Mouse (Mus musculus) C2C12 (cell line): ENCODE measurements around the gene Wasl. TPM values are rescaled to one million over a fixed set of nuclear protein-coding genes. Genes with fewer than 3 reads are reported as not detected.
A peak's percentile ranks its signal among the peaks of the same experiment; 100 is the strongest.

Experiments used
- H3K27me3 ChIP-seq: one replicate; pipeline ENCODE4 v1.6.1; 2011; ENCODE audit not compliant: control insufficient read depth, insufficient read depth, insufficient read length
- H3K36me3 ChIP-seq: one replicate; pipeline ENCODE4 v1.6.1; 2011; ENCODE audit not compliant: control insufficient read depth, insufficient read depth
- H3K4me3 ChIP-seq: one replicate; pipeline ENCODE4 v1.5.1; 2011; ENCODE audit warnings: mild to moderate bottlenecking, control low read depth; ENCODE audit not compliant: poor library complexity, insufficient read depth, severe bottlenecking
- H3K79me2 ChIP-seq: one replicate; pipeline ENCODE4 v1.6.1; 2011; ENCODE audit not compliant: control insufficient read depth, insufficient read depth
- H3K79me3 ChIP-seq: one replicate; pipeline ENCODE4 v1.6.1; 2011; ENCODE audit warnings: low read depth, control low read depth
- H3ac ChIP-seq: one replicate; pipeline ENCODE3; 2011; ENCODE audit warnings: low read depth; ENCODE audit not compliant: control insufficient read depth, insufficient read length
- CEBPB ChIP-seq: IDR thresholded peaks from one replicate; pipeline ENCODE4 v1.6.1; 2011; ENCODE audit warnings: low read depth, mild to moderate bottlenecking, control low read depth, moderate library complexity
- CTCF ChIP-seq: IDR thresholded peaks from one replicate; pipeline ENCODE4 v1.5.1; 2011; ENCODE audit not compliant: control insufficient read depth, insufficient read depth, insufficient read length
- FOSL1 ChIP-seq: IDR thresholded peaks from one replicate; pipeline ENCODE4 v1.8.0; 2011; ENCODE audit warnings: mild to moderate bottlenecking, low read length; ENCODE audit not compliant: poor library complexity, insufficient read depth, severe bottlenecking
- MAX ChIP-seq: IDR thresholded peaks from one replicate; pipeline ENCODE4 v1.6.1; 2011; ENCODE audit warnings: mild to moderate bottlenecking, control low read depth
- MYOD1 ChIP-seq: IDR thresholded peaks from one replicate; pipeline ENCODE4 v1.6.1; 2011; ENCODE audit warnings: low read depth; ENCODE audit not compliant: control insufficient read depth, insufficient read length
- MYOG ChIP-seq: IDR thresholded peaks from one replicate; pipeline ENCODE4 v1.6.1; 2011; ENCODE audit not compliant: control insufficient read depth, insufficient read length; ENCODE audit errors: extremely low read depth
- USF1 ChIP-seq: IDR thresholded peaks from one replicate; pipeline ENCODE4 v1.6.1; 2011; ENCODE audit warnings: low read depth, mild to moderate bottlenecking, control low read depth, moderate library complexity
- long read RNA-seq, 2 experiments: library from polyadenylated mRNA; unstranded; transcript quantifications; one replicate each; pipeline ENCODE4 v2.0.0; 2019 to 2020
- polyA plus RNA-seq: library from polyadenylated mRNA; unstranded; fragments of >200 nt; fragmentation: generic; extraction: Trizol; gene quantifications from one replicate; pipeline ENCODE4 v1.2.1, GENCODE M21; 2012; ENCODE audit warnings: missing spikeins

Gene Wasl
- polyA plus RNA-seq = 9.5 TPM
- long read RNA-seq, experiment 1, partial matches to known transcripts = 16 of 18 reads
- long read RNA-seq, experiment 1, other reads (novel, unspliced or antisense) = 2 of 18 reads
- long read RNA-seq, experiment 2, full-length matches to known transcripts = 20 of 37 reads
- long read RNA-seq, experiment 2, partial matches to known transcripts = 16 of 37 reads
- long read RNA-seq, experiment 2, other reads (novel, unspliced or antisense) = 1 of 37 reads

DNA sequence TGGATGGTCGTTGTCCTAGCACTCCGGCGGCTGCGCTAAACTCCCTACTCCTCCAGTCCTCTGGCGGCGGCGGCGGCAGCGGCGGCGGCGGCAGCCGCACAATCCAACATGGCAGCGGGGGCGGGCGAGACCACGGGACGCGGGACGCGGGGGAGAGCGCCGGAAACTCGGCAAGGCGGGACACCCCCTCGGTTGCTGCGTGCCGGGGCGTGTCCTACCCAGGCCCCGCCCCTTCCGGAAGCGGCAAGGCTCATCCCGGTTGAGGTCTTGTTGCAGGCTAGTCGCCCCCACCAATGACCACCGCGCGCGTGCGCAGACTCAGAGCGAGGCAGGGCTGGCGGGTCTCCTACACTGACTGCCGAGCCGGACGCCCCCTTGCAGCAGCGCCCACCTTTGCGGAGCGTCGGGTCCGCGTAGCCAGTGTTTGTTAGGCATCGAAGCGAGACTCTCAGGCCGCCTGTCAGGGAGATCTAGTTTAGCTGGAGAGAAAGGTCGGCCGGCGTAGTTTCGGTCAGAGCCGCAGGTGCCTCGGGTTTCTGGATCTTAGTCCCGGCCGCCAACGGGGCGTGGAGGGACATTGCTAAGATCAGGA is at the start of gene Wasl:
TSS of gene Wasl (minus strand) at position 143 of the 592 bp plus-strand sequence.
- H3ac ChIP-seq = peak within 1 kb of the TSS; percentile 93
- TF ChIP-seq MAX (peak; percentile 36), FOSL1 (no peak), CTCF (no peak), MYOD1 (no peak), USF1 (no peak), CEBPB (no peak), MYOG (no peak)
- H3K36me3 ChIP-seq = peaks cover 3% of the 10 kb centered on the region
- H3K79me2 ChIP-seq = peaks cover 48% of the 10 kb centered on the region
- H3K4me3 ChIP-seq = peak within 1 kb of the TSS; percentile 83
- H3K79me3 ChIP-seq = peaks cover 42% of the 10 kb centered on the region
- H3K27me3 ChIP-seq = no peaks in the 10 kb centered on the region

DNA sequence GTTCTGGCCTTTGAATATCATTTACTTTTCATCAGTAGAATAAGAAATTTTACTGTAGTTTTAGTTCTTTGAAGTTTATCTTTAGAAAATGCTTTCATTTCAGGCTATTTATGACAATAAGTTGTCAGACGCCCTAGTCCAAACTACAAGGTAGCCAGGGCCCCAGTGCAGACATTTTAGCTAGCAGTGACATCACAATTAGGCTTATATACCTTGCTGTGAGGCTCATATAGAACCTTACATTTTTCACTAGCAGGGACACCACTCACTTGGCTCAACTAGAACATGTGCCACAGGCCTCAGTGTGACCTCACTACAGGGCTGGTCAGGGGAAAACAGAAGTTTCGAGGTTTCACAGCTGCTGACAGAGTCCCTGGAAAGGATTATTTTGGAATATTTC is 42.7 kb upstream of the Wasl start:
- TF ChIP-seq USF1 (no peak), FOSL1 (no peak), CEBPB (no peak), CTCF (no peak), MAX (no peak), MYOG (no peak), MYOD1 (no peak)
- Histone ChIP-seq H3ac (no peak overlapping the region), H3K4me3 (no peak overlapping the region), H3K36me3 (no peaks in the 10 kb centered on the region), H3K79me3 (no peaks in the 10 kb centered on the region), H3K79me2 (no peaks in the 10 kb centered on the region), H3K27me3 (no peaks in the 10 kb centered on the region)

DNA sequence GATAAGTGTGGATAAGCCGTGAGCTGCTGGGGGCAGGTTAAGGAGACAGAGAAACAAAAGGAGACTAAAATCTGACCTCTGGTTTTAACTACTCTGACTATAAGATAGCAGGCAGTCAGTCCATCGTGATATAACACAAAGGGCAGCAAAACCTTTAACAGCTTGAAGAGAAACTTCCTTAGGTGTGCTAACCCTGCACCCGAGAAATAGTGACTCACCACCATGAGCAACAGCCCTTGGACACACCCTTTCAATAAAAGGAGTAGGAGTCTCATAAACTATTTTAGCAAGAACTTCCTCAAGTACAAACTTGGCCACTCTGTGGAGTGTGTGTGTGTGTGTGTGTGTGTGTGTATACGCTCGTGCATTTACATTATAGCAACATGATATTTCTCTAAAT is 42.3 kb upstream of the Wasl start:
- no peaks in the 10 kb centered on the region for H3K79me2 ChIP-seq
- no peak overlapping the region for H3K4me3 ChIP-seq
- no peak overlapping the region for H3ac ChIP-seq
- H3K27me3 ChIP-seq = no peaks in the 10 kb centered on the region
- no peaks in the 10 kb centered on the region for H3K36me3 ChIP-seq
- H3K79me3 ChIP-seq = no peaks in the 10 kb centered on the region
- TF ChIP-seq USF1 = no peak
- TF ChIP-seq MYOD1 = no peak
- TF ChIP-seq FOSL1 = no peak

DNA sequence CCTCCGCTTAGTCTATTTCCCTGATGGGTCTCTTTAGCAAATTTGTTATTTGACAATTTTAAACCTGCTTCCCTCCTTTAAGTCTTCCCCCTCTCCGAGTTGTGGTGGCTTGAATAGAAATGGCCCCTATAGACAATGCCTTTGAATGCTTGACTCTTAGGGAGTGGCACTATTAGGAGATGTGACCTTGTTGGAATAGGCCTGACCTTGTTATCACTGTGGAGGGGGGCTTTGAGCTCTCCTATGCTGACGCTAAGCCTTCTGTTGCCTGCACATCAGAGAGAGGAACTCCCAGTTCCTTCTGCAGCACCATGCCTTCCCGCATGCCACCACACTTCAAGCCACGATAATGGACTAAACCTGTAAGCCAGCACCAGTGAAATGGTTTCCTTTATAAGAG is 32.4 kb upstream of the Wasl start:
- Histone ChIP-seq H3ac (no peak overlapping the region), H3K36me3 (no peaks in the 10 kb centered on the region), H3K27me3 (no peaks in the 10 kb centered on the region), H3K79me3 (no peaks in the 10 kb centered on the region), H3K4me3 (no peak overlapping the region), H3K79me2 (no peaks in the 10 kb centered on the region)
- TF ChIP-seq MYOD1 = no peak
- no peak for TF ChIP-seq CTCF

DNA sequence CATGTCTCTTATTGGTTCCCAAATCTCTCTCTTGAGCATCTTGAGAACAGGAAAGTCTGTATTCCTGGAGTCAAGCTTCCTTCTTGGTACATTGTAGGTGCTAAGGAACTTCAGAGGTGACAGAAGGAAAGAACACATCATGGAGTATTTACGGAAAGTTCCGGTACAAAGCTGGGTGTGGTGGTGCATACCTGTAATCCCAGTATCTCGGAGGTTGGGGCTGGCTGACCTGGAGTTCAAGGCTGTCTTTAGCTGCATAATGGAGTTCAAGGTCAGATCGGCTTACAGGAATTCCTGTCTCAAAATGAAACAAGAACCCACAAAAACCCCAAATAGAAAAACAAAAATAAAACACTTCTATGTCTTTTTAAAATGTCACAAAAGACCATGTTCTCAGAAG is 31.3 kb upstream of the Wasl start:
- no peaks in the 10 kb centered on the region for H3K79me3 ChIP-seq
- no peak overlapping the region for H3ac ChIP-seq
- H3K4me3 ChIP-seq = no peak overlapping the region
- H3K27me3 ChIP-seq = no peaks in the 10 kb centered on the region
- H3K79me2 ChIP-seq = no peaks in the 10 kb centered on the region
- TF ChIP-seq MYOD1 = no peak
- no peak for TF ChIP-seq MAX
- no peak for TF ChIP-seq USF1
- no peak for TF ChIP-seq CTCF
- TF ChIP-seq CEBPB = no peak
- no peak for TF ChIP-seq MYOG
- no peak for TF ChIP-seq FOSL1
- no peaks in the 10 kb centered on the region for H3K36me3 ChIP-seq
